Mouse (Mus musculus): ENCODE measurements around the gene Bcl9l. TPM values are rescaled to one million over a fixed set of nuclear protein-coding genes. Genes with fewer than 3 reads are reported as not detected.
"Not testable (repeated sequence)": the region's sequence is repeated elsewhere in the genome, so short reads cannot be mapped to it uniquely, and the experiment has no call there.

The Bcl9l gene
- polyA plus RNA-seq (2015; fragmentation: Nextera tagmentation; extraction: Ambion mirVana), result 14.1 and 16.1 TPM in 2 replicates

- Histone ChIP-seq H3K4me1 (replicated peaks; ENCODE audit: control insufficient read depth, insufficient read depth, low read length) (peaks cover 42% of the 10 kb centered on the region), H3K27ac (ENCODE audit: low read length) (peak within 1 kb of the TSS; percentile 98)
Measured at GRCm38 (mm10) chr9:44482552-44482951, at the start of gene Bcl9l. Bcl9l (plus strand) TSS chr9:44482825.

GRCm38 (mm10) chr9:44435747-44436146 lies 46.9 kb upstream of the Bcl9l start:
- no peak overlapping the region for H3K4me3 ChIP-seq (ENCODE audit: low read length)
- H3K4me1 ChIP-seq (replicated peaks; ENCODE audit: control insufficient read depth, insufficient read depth, low read length), result no peaks in the 10 kb centered on the region
- no peak overlapping the region for H3K27ac ChIP-seq (ENCODE audit: low read length)
- 78% methylated on average over 6 of the region's 6 CpGs for whole genome bisulfite sequencing
- H3K9ac ChIP-seq (ENCODE audit: low read length), result no peak overlapping the region
- no peak overlapping the region for H3K4me2 ChIP-seq (ENCODE audit: low read depth, low read length)
- H3K27me3 ChIP-seq (ENCODE audit: control insufficient read depth, insufficient read depth, low read depth, low read length), result no peaks in the 10 kb centered on the region
- no peak for ATAC-seq (ENCODE audit: low read depth)
- no peaks in the 10 kb centered on the region for H3K9me3 ChIP-seq (ENCODE audit: control insufficient read depth, low read length)
- H3K36me3 ChIP-seq (ENCODE audit: control insufficient read depth, insufficient read depth, low read length), result no peaks in the 10 kb centered on the region

More at GRCm38 (mm10) chr9:44482552-44482951, at the start of gene Bcl9l:
- 0% methylated on average over 12 of the region's 31 CpGs for WGBS
- no peaks in the 10 kb centered on the region for H3K9me3 ChIP-seq (ENCODE audit: control insufficient read depth, low read length)
- H3K36me3 ChIP-seq (ENCODE audit: control insufficient read depth, insufficient read depth, low read length), result no peaks in the 10 kb centered on the region
- H3K4me3 ChIP-seq (ENCODE audit: low read length), result peak within 1 kb of the TSS; percentile 97
- no peaks in the 10 kb centered on the region for H3K27me3 ChIP-seq (ENCODE audit: control insufficient read depth, insufficient read depth, low read depth, low read length)
- H3K9ac ChIP-seq (ENCODE audit: low read length), result peak within 1 kb of the TSS; percentile 98
- peak; percentile 42 for ATAC-seq (ENCODE audit: low read depth)
- H3K4me2 ChIP-seq (ENCODE audit: low read depth, low read length), result peak within 1 kb of the TSS; percentile 80

GRCm38 (mm10) chr9:44440961-44441360 lies 41.7 kb upstream of the Bcl9l start, which contains the start of gene Foxr1:
Foxr1 (minus strand) TSS chr9:44441136.
- no peak for ATAC-seq (ENCODE audit: low read depth)
- Histone ChIP-seq H3K27me3 (ENCODE audit: control insufficient read depth, insufficient read depth, low read depth, low read length) (no peaks in the 10 kb centered on the region), H3K9me3 (ENCODE audit: control insufficient read depth, low read length) (no peaks in the 10 kb centered on the region), H3K4me2 (ENCODE audit: low read depth, low read length) (no peak within 1 kb of the TSS), H3K36me3 (ENCODE audit: control insufficient read depth, insufficient read depth, low read length) (no peaks in the 10 kb centered on the region), H3K4me1 (replicated peaks; ENCODE audit: control insufficient read depth, insufficient read depth, low read length) (no peaks in the 10 kb centered on the region), H3K9ac (ENCODE audit: low read length) (no peak within 1 kb of the TSS), H3K27ac (ENCODE audit: low read length) (no peak within 1 kb of the TSS), H3K4me3 (ENCODE audit: low read length) (no peak within 1 kb of the TSS)
- 64% methylated on average over 19 of the region's 19 CpGs for WGBS

GRCm38 (mm10) chr9:44444402-44445025 lies 38.1 kb upstream of the Bcl9l start:
- H3K4me1 ChIP-seq (replicated peaks; ENCODE audit: control insufficient read depth, insufficient read depth, low read length); ATAC-seq (ENCODE audit: low read depth); H3K9me3 ChIP-seq (ENCODE audit: control insufficient read depth, low read length); H3K4me3 ChIP-seq (ENCODE audit: low read length); H3K36me3 ChIP-seq (ENCODE audit: control insufficient read depth, insufficient read depth, low read length); H3K27me3 ChIP-seq (ENCODE audit: control insufficient read depth, insufficient read depth, low read depth, low read length); H3K9ac ChIP-seq (ENCODE audit: low read length); H3K4me2 ChIP-seq (ENCODE audit: low read depth, low read length); H3K27ac ChIP-seq (ENCODE audit: low read length): not testable (repeated sequence)
- WGBS, result 77% methylated on average over 7 of the region's 7 CpGs

DNA sequence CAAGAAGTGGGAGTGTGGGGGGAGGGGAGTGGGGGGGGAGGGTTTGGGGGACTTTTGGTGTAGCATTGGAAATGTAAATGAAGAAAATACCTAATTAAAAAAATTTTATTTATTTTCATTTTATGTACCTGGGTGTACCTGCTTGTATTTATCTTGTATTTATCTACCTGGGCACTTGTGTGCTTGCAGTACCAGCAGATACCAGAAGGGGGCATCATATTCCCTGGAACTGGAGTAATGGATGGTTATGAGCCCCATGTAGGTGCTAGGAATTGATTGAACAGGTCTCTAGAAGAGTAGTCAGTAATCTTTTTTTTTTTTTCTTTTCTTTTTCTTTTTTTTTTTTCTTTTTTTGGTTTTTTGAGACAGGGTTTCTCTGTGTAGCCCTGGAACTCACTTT lies 32.2 kb upstream of the Bcl9l start:
- Histone ChIP-seq H3K9ac (ENCODE audit: low read length) (no peak overlapping the region), H3K27me3 (ENCODE audit: control insufficient read depth, insufficient read depth, low read depth, low read length) (0 out of 2 replicates have a peak, but pooled peaks cover 2% of the 10 kb centered on the region), H3K4me3 (ENCODE audit: low read length) (no peak overlapping the region), H3K27ac (ENCODE audit: low read length) (no peak overlapping the region), H3K36me3 (ENCODE audit: control insufficient read depth, insufficient read depth, low read length) (no peaks in the 10 kb centered on the region), H3K9me3 (ENCODE audit: control insufficient read depth, low read length) (no peaks in the 10 kb centered on the region), H3K4me1 (replicated peaks; ENCODE audit: control insufficient read depth, insufficient read depth, low read length) (no peaks in the 10 kb centered on the region; the same call in 1 of the 2 replicates), H3K4me2 (ENCODE audit: low read depth, low read length) (no peak overlapping the region)
- ATAC-seq (ENCODE audit: low read depth), result no peak

- ATAC-seq (ENCODE audit: low read depth), result peak; percentile 93
- no peaks in the 10 kb centered on the region for H3K36me3 ChIP-seq (ENCODE audit: control insufficient read depth, insufficient read depth, low read length)
- no peaks in the 10 kb centered on the region; the same call in 1 of the 2 replicates for H3K4me1 ChIP-seq (replicated peaks; ENCODE audit: control insufficient read depth, insufficient read depth, low read length)
- no peak overlapping the region for H3K4me3 ChIP-seq (ENCODE audit: low read length)
- H3K9ac ChIP-seq (ENCODE audit: low read length), result no peak overlapping the region
- H3K9me3 ChIP-seq (ENCODE audit: control insufficient read depth, low read length), result no peaks in the 10 kb centered on the region
- peaks cover 2% of the 10 kb centered on the region; the same call in 1 of the 2 replicates for H3K27me3 ChIP-seq (ENCODE audit: control insufficient read depth, insufficient read depth, low read depth, low read length)
- H3K4me2 ChIP-seq (ENCODE audit: low read depth, low read length), result no peak overlapping the region
- H3K27ac ChIP-seq (ENCODE audit: low read length), result no peak overlapping the region
- WGBS, result 7% methylated on average over 14 of the region's 14 CpGs
Measured at GRCm38 (mm10) chr9:44454132-44454890, 28.3 kb upstream of the Bcl9l start.

- no peak within 1 kb of the TSS for H3K4me3 ChIP-seq (ENCODE audit: low read length)
- WGBS, result 21% methylated on average over 4 of the region's 4 CpGs
- H3K4me1 ChIP-seq (replicated peaks; ENCODE audit: control insufficient read depth, insufficient read depth, low read length), result no peaks in the 10 kb centered on the region; the same call in 1 of the 2 replicates
- no peaks in the 10 kb centered on the region for H3K36me3 ChIP-seq (ENCODE audit: control insufficient read depth, insufficient read depth, low read length)
- no peak within 1 kb of the TSS for H3K9ac ChIP-seq (ENCODE audit: low read length)
- peak; percentile 42; the same call in 1 of the 2 replicates for ATAC-seq (ENCODE audit: low read depth)
- no peak within 1 kb of the TSS for H3K4me2 ChIP-seq (ENCODE audit: low read depth, low read length)
- H3K27me3 ChIP-seq (ENCODE audit: control insufficient read depth, insufficient read depth, low read depth, low read length), result peaks cover 2% of the 10 kb centered on the region; the same call in 1 of the 2 replicates
- H3K27ac ChIP-seq (ENCODE audit: low read length), result no peak within 1 kb of the TSS
- H3K9me3 ChIP-seq (ENCODE audit: control insufficient read depth, low read length), result no peaks in the 10 kb centered on the region
Measured at GRCm38 (mm10) chr9:44454891-44455220, 27.8 kb upstream of the Bcl9l start, which contains the start of gene Upk2. Upk2 (minus strand) TSS chr9:44454976.

GRCm38 (mm10) chr9:44457035-44457742 lies 25.4 kb upstream of the Bcl9l start:
- ATAC-seq (ENCODE audit: low read depth), result no peak
- WGBS, result 5% methylated on average over 11 of the region's 11 CpGs
- Histone ChIP-seq H3K9ac (ENCODE audit: low read length) (no peak overlapping the region), H3K36me3 (ENCODE audit: control insufficient read depth, insufficient read depth, low read length) (no peaks in the 10 kb centered on the region), H3K4me2 (ENCODE audit: low read depth, low read length) (no peak overlapping the region), H3K9me3 (ENCODE audit: control insufficient read depth, low read length) (no peaks in the 10 kb centered on the region), H3K4me1 (replicated peaks; ENCODE audit: control insufficient read depth, insufficient read depth, low read length) (no peaks in the 10 kb centered on the region; the same call in 1 of the 2 replicates), H3K4me3 (ENCODE audit: low read length) (no peak overlapping the region), H3K27ac (ENCODE audit: low read length) (no peak overlapping the region), H3K27me3 (ENCODE audit: control insufficient read depth, insufficient read depth, low read depth, low read length) (peaks cover 2% of the 10 kb centered on the region; the same call in 1 of the 2 replicates)

DNA sequence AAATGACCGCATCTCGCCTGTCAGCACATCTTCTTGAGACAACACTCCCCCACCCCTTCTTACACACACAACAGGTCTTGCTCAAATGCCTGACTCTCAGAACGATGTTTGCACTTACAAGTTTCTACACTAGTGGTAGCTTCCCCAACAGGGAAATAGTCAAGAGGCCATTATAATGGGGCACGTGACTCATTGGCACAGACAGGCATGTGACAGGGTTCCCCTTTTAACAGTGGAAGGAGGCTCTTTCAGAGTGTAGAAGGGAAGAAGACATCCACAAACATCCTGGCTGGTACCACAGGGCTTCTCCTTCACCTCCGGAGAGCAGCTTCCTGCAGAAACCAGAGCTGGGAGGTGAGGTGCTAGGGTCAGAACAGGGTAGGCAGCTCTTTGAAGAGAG lies 20.7 kb upstream of the Bcl9l start:
- Histone ChIP-seq H3K27ac (ENCODE audit: low read length) (no peak overlapping the region), H3K4me1 (replicated peaks; ENCODE audit: control insufficient read depth, insufficient read depth, low read length) (no peaks in the 10 kb centered on the region), H3K9ac (ENCODE audit: low read length) (no peak overlapping the region), H3K36me3 (ENCODE audit: control insufficient read depth, insufficient read depth, low read length) (no peaks in the 10 kb centered on the region), H3K4me2 (ENCODE audit: low read depth, low read length) (no peak overlapping the region), H3K9me3 (ENCODE audit: control insufficient read depth, low read length) (no peaks in the 10 kb centered on the region), H3K4me3 (ENCODE audit: low read length) (no peak overlapping the region), H3K27me3 (ENCODE audit: control insufficient read depth, insufficient read depth, low read depth, low read length) (no peaks in the 10 kb centered on the region)
- WGBS, result 54% methylated on average over 5 of the region's 5 CpGs
- ATAC-seq (ENCODE audit: low read depth), result no peak
